Mouse (Mus musculus): ENCODE measurements at regions not wholly inside any gene's neighbourhood (a gene's known extent, or its start where the extent isn't known, plus 50 kb on each side); places are given as distances from the start of the nearest gene placed in this dataset.

DNA sequence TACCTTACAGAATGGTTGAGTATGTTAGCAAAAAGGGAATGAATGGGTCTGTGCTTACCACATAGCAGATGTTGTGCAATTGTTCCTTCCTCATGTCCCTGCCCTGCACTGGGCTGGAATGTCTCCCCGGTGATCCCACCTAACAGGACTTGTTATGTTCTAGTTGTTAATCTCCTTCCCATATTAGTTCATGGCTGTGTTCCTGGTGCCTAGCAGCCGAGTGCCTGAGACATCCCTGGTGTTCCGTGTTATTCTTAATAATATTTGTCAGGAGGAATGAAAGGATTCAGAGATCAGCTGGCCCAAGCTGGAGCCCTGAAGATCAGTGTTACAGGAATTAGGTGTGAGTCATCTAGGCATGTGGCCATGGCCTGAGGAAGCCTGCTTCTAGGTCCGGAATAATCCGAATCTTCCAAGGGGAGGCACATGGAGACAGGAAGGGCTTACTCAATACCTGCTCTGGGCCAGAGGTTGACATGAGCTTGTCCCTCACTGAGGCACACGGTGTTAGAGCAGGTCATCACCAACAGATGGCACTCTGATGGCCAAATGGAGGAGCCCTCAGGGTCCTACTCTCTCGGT lies 171.2 kb downstream of the 4933412E24Rik start:
- DNase-seq (ENCODE audit: extremely low read depth, low read depth): no peak

DNA sequence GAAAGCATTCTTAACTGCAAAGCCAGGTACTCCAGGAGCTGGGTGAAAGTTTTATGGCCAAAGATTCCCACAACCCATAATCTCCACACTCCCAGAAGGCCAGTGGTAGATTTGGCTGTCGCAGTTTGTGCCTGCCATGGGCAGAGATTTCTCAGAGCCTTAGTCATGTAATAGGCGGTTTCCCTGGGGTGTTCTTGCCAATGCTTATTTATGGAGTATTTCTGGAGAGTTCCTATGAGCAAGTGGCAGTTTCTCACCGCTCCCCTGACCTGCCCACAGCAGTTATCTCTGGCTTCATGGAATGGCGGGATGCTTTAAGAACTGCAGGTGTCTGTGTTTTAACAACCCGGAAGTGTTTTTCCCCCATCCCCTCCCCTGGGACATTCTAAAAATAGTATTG lies 179.8 kb downstream of the 4933412E24Rik start:
- no peak for DNase-seq (ENCODE audit: extremely low read depth, low read depth)

DNA sequence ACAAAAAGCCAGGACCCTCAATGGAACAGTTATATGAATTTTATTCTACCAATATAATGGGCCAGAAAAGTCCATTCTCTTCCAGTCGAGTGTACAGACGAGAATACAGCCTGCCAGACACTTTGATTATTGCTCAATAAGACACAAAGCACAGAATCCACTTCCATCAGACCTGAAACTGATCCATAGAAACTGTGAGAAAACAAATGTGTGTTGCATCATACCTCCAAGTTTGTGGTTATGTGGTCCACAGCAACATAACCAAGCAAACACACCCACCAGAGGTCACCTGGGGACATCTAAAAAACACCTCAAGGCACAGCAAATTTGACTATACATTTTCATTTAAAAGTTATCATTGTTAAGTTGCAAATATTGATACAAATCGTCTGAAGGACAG lies 183.2 kb downstream of the 4933412E24Rik start:
- no peak for DNase-seq (ENCODE audit: extremely low read depth, low read depth)

DNA sequence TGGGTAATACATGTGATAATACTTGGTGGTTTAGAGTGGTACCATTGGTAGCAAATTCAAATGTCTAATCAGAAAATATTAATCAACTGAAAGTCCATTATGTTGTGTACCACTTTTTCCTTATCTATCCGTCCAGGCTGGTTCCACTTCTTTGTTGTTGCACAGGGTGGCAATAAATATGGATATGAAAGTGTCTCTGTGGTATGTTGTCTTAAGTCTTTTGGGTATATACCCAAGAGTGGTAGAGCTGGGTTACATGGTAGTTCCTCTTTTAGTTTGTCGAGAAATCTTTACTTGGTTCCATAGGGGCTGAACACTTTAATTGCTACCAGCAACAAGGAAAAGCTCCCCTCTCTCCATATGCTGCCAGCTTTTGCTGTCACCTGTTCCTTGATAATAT lies 184.9 kb downstream of the 4933412E24Rik start:
- DNase-seq (ENCODE audit: extremely low read depth, low read depth): no peak

DNA sequence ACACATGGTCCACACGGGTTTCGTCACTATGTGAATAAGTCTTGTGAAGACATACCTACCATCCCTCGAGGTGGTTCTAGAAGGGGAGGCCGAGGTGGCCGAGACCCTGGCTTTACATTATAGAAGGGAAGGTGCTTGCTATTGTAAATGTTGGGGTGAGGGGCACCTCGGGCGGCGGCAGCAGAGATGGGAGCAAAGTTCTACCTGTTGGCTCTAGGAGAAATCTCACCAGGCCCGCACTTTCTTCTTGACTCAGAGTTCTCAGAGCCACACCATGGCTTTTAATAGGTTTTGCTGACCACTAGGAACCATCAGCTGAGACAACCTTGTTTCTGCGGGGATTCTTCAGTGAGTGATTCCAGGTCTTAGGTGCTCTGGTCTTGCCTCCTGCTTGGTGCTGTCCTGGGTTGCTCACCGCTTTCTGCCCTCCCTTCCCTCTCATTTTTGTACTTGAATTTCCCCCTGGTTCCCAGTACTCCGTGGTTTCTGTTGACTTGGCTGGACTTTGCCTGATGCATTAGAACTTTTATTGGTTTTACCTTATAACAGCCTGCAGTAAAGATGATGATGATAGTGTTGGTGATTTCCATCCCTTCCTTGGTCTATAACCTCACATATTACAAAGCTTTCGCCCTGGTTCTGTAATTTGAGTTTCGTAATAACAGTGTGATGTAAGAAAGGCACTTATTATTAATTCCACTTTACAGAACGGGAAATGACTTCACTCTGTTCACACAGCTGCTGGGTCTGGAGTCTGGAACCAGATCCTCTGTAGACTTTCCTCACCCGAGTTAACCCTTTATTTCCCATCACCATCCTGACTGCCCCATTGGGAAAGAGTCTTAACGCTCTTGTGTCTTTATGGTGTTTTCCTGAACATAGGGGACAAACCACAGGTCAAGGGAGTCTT lies 185.6 kb downstream of the 4933412E24Rik start:
- no peak for DNase-seq (ENCODE audit: extremely low read depth, low read depth)

DNA sequence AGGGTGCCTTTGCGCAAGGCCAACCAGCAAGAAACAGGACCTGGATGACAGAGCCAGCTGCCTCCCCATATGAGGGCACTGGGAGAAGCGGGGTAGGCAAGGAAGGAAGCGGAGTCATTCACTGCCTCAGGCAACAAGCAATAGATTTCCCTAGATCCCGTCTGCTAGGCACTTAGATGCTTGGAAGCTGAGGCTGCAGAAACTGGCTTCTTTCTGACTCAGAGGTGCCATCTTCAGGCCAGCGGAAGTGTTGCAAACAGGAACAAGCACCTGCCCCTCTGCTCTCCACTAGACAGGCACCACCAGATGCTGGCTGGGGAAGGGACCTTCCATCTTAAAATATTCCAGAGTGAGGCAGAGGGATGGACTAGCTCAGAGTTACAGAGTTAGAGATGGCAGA lies 188.0 kb downstream of the 4933412E24Rik start:
- DNase-seq (ENCODE audit: extremely low read depth, low read depth): no peak

DNA sequence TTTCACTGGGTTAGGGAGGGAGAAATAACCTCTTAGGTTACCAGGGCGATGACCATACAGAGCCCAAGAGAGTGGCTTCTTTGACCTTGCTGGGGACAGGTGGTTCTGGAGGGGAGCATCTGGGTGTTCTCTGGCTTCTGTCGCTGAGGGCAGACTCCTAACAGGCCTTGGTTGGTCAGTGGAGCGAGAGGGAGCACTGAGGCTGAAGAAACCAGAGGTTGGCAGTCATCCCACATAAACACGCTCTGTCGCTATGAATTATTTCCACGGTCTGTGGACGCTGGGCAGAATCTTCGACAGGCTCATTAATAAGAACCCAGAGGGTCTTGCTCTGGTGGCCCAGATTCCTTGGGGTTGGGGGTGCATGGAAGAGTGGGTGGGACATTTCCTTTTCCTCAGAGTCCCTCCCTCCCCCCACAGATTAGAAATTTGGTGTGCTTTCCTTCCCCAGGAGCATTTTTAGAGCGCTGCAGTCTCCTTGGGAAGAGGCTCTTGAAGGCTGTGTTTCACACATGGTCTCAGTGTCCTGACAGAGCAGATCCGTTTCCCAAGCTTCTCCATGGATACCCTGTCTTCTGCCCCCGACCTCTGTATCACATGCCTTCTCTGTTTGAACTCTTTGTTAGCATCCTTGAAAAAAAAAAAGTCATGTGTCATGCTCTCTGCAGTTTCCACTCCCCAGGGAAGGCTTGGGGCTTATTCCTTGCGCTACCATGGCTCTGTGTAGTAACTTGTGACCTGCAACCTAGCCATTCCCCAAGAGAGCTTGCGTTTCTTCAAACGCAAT lies 190.1 kb downstream of the 4933412E24Rik start:
- DNase-seq (ENCODE audit: extremely low read depth, low read depth): no peak

DNA sequence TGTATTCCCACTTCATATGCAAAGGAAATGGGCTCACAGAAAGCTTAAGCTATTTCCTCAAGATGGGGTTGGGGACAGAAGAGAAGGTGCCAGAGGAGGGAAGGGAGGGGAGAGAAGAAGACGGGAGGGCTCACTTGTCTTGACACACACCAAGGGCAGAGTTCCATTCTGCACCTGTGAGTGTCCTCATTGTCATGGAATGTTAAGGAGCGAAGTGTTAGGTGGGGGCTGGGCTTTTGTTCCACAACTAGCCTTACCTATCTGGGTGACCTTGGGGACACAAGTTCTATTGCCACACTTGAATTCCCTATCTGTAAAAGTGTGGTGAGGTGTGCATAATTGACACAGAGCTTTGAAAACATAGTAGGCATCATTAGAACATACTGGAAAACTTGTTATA lies 192.5 kb downstream of the 4933412E24Rik start:
- DNase-seq (ENCODE audit: extremely low read depth, low read depth): no peak

DNA sequence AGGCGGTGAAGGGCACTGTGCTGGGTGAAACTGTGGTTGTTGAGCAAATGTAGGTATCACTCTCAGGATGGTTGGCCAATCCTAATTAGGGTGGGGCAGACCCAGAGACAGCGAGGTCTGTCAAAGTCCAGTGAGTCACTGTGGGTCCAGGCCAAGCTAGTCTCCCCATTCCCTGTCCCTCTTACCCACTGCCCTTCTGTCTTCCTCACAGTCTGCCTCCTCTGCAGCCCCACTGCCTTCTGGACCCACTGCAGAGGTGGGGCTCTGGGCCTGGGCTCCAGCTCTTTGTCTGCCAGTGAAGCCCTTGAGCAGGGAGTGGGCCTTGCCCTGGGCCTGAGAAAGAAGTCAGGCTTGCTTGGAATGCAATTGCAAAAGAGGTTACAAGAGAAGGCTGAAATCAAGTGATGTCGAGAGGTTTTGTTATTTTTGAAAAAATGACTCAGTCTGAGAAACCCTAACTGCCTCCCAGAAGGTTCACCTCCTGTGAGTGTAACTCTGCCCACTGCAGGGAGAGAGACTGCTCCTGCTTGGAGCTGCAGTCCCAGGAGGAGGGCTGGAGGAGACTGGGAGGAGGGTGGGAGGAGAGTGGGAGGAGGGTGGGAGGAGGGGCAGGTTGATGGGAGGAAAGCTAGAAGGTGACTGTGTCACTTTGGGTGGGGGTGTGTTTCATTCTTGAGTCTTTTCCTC lies 193.3 kb downstream of the 4933412E24Rik start:
- no peak for DNase-seq (ENCODE audit: extremely low read depth, low read depth)

DNA sequence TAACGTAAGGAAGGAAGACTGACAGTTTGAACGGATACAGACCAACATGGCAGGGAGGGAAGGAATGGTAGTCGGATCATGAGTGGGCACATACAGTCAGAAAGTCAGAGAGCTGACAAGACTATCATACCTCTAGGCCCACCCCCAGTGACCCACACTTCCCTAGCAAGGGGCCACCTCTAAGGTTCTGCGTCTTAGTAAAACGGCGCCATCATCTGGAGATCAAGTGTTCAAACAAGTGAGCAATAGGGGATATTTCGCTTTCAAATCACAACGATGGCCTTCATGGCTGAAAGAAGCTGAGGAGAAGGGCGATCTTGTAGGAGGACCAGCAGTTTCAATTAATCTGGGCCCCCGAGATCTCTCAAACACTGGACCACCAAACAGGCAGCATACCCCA lies 196.1 kb downstream of the 4933412E24Rik start:
- no peak for DNase-seq (ENCODE audit: extremely low read depth, low read depth)

DNA sequence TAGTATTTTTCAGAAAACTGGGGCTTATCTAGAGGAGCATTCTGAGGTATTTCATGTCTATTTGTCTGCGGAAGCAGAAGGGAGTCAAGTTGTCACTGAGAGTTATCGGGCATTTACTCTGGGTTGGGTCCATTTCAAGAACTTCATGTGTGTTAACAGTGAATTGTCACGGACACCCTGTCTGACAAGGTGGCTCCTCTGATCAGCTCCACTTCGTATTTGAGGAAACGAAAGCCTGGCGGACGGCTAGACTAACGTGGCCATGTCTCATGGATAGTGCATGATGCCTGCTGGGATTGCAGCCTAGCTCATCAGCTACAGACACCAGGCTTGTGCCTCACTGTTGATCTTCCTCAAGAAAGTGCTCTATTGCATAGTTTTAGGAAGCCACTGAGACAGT lies 200.4 kb downstream of the 4933412E24Rik start:
- DNase-seq (ENCODE audit: extremely low read depth, low read depth): no peak

DNA sequence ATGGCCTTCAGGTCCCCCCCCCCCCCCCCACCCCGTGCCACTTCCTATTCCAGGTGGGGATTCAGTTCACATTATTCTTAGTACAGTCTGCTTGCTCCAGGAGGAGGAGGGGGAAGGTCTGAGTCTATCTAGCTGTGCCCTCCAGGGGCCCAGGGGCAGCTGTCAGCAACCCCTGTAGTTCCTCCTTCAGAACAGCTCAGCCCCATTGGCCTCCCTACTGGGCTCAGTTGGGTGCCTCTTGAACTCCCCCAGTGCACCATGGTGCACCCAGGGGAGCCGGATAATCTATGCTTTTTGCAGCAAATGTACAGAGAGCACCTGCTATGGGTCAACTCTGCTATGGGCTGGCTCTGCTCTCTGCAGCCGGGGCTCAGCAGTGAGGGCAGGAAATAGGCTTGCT lies 204.8 kb downstream of the 4933412E24Rik start:
- DNase-seq (ENCODE audit: extremely low read depth, low read depth): no peak

DNA sequence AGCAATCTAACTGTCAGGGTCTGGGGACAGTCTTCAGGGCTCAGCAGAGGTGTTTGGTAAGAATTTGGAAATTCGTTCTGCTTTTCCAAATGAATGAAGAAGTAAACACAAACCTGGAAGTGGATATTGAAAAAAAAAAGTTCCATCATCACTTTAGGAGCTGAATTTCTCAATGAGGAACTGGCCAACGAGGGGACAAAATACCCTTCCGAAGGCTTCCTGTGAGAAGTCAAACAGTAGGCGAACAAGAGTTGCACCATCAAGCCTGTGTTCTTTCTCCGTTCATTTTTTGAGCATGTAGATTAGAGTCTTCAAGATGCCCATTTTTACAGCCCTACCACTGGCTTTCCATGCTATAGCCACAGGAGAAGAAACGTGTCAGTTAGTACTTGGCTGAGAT lies 207.1 kb downstream of the 4933412E24Rik start:
- DNase-seq (ENCODE audit: extremely low read depth, low read depth): no peak

DNA sequence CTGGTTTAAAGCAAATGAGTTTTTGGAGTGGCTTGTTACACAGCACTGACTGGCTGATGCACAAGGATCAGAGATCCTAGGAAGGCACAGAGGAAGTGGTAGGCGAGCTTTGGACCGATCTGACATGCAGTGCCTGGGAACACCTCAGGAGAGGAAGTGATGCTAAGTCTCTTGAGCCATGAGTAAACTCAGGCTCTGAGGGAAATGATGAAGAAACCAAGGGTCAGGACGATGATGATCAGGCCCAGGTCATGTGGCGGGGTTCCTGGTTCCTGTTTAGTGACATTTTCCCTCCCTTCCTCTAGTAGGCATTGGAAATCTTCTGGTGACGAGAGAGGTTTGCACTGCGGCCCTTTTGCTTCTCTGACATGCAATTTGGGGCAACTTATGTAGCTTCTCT lies 208.7 kb downstream of the 4933412E24Rik start:
- DNase-seq (ENCODE audit: extremely low read depth, low read depth): no peak

DNA sequence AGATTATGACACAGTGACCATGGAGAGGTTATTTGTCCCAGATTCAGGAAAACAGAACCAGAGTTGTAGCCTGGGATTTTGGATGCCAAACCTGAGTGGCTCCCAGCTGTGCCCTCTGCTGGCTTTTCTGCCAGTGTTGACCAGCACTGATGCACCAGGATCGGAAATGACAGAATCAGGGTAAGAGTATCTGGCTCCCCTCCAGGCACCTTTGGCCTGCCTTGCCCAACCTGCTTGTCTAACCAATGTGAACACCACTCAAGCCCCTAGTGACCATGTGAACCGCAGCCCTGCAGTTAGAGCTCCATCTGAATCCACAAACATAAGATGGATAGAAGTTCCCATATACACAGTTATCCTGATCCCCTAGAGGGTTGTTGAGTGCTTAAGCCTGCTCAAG lies 210.6 kb downstream of the 4933412E24Rik start:
- DNase-seq (ENCODE audit: extremely low read depth, low read depth): no peak

DNA sequence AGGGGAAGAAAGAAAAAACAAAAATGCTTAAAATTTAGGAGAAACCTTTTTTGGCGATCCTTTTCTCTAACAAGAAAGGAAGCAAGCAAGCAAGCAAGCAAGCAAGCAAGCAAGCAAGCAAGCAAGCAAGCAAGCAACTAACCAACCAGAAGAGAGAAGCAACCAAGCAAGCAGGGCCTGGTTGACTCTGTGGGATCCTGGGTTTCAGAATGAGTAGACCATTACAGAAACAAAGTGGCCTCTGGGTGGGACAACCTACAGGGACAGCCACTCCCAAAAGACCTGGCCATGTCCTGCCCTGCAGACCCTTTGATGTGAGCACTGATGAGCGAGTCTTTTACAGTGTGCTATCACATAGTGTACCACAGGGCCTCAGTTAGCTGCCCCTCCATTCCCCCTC lies 211.6 kb downstream of the 4933412E24Rik start:
- no peak for DNase-seq (ENCODE audit: extremely low read depth, low read depth)

DNA sequence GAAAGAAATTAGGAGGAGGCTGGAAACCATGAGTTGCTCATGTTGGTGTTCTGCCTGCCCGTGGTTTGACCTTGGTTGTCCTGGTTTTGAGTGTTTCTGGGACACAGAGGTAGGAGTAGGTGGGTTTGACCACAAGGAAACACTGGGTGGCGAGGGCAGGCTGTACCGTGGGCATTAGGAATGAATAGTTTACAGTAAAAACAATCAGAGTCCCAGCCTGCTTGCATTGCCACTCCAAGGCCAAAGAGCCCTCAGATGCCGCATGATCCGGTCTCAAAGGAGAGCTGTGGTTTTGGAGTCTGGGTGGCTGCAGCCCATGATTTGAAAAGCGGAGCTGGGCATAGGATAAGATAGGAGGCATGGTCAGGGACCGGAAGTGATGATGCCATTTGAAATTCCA lies 212.0 kb downstream of the 4933412E24Rik start:
- DNase-seq (ENCODE audit: extremely low read depth, low read depth): no peak

DNA sequence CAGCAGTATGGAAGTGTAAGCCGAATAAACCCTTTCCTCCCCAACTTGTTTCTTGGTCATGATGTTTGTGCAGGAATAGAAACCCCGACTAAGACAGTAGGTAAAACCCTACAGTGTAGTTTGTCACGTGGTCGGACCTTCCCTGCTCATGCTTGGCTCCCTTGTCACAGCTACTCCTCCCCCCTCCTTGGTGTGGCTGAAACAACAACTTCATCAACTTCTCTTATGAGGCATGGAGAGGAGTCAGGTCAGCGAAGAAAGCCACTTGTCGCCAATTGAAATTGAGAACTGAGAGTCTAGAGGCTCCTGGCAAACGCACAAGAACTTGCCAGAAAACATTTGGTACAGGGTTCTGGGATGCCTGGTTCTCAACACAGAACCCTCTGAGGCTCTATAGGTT lies 214.1 kb downstream of the 4933412E24Rik start:
- DNase-seq (ENCODE audit: extremely low read depth, low read depth): no peak

DNA sequence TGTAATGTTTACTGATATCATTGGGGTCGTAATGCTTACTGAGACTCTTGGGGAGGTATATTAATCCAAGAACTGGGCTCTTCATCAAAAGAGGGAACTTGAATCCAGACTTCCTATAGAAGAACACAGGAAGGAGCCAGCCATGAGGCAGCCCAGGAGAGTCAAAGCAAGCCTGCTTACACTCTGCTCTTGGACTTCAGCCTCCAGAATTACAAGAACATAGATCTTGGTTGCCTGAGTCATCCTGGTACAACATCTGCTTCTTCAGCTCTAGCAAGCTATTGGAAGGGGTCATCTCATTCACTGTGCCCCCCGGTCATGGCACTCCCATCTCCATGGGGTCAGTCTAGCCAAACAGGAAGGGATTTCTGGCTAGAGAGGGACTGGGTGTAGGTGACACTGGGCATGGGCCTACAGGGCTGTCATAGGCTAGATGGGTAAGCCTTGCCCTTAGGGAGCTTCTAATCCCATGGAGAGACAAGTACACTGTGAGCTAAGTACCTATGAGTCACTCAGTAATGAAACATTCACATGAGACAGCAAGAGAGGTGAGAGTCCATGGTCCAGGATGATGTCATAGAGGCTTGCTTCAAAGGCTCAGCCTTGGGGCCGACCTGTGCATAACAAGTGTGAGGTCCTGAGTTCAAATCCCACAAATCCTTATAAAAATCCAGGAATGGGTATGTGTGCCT lies 217.1 kb downstream of the 4933412E24Rik start:
- no peak for DNase-seq (ENCODE audit: extremely low read depth, low read depth)

DNA sequence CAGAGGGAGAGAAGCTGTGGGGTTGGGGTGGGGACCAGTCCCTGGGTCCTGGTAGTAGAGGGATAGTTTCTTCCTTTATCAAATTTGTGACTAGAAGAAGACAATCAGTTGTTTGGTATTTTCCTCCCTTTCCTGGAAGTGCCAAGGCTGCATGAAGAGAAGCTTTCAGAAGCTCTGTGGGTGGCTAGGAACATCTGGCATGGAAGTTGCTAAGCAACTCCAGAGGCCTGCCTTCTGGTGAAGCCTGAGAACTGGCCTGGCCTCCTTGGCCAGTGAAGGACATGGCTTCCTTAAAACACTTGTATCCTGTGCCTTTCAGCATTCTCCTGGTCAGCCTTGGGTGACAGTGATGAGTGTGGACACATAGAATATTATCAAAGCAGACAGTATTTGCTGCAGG lies 217.9 kb downstream of the 4933412E24Rik start:
- no peak for DNase-seq (ENCODE audit: extremely low read depth, low read depth)

DNA sequence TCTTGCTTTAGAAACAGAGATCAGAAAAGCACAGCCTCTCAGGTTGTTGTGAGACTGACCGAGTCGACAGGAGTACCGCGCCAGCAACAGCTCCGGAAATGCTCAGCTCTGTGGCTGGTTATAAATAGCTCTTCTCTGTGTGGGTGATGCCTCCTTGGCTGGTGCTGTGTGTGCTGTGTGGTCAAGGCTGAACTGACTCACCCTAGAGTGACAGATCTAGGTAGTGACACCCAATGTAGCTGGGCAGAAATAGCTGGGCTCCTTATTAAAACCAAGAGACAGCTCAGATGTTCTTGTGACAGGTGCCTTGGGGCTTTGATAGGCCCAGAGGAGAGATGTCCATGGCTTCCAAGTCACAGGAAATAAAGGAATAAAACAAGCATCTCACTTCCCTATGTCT lies 220.7 kb downstream of the 4933412E24Rik start:
- DNase-seq (ENCODE audit: extremely low read depth, low read depth): no peak
